ENCODE assay signal across 12 mouse cellular contexts in genomic region chr5:89036147-89036546, GRCm38 (mm10).
DNase-seq lines count a peak whose midpoint lies in the region; ATAC-seq and TF ChIP-seq lines count a peak whose summit lies in the region.
"Had no signal": no experiment of that assay in that cellular context is flagged by ENCODE, and none has a peak within 500 bp of the region (broad histone marks: within the 10 kb centered on the region; RNA-seq: fewer than 3 reads in every experiment).

No protein-coding gene starts in this region.

- no peak overlapping the region for H3K4me2 ChIP-seq in forebrain, postnatal 0 days (ENCODE audit: low read depth)
- H3K4me2 ChIP-seq in forebrain, embryonic 11.5 days (ENCODE audit: low read depth, low read length, severe bottlenecking), result no peak overlapping the region
- no peak overlapping the region for H3K4me2 ChIP-seq in lung, embryonic 14.5 days
- H3K4me2 ChIP-seq in intestine, postnatal 0 days (replicated peaks; ENCODE audit: low read depth), result no peak overlapping the region
- H3K4me2 ChIP-seq: liver, embryonic 12.5 days had no signal

- H3K4me1 ChIP-seq in forebrain, postnatal 0 days (ENCODE audit: insufficient read depth), result no peaks in the 10 kb centered on the region
- H3K4me1 ChIP-seq in forebrain, embryonic 11.5 days (replicated peaks; ENCODE audit: control insufficient read depth, insufficient read depth, low read length), result no peaks in the 10 kb centered on the region
- H3K4me1 ChIP-seq in lung, embryonic 14.5 days (ENCODE audit: insufficient read depth), result no peaks in the 10 kb centered on the region; the same call in 1 of the 2 replicates
- no peaks in the 10 kb centered on the region for H3K4me1 ChIP-seq in intestine, postnatal 0 days (replicated peaks; ENCODE audit: control insufficient read depth, insufficient read depth, low read length)

- no peaks in the 10 kb centered on the region for H3K36me3 ChIP-seq in forebrain, postnatal 0 days (ENCODE audit: insufficient read depth)
- no peaks in the 10 kb centered on the region for H3K36me3 ChIP-seq in forebrain, embryonic 11.5 days (ENCODE audit: control insufficient read depth, insufficient read depth, low read length)
- no peaks in the 10 kb centered on the region for H3K36me3 ChIP-seq in lung, embryonic 14.5 days (ENCODE audit: insufficient read depth)
- H3K36me3 ChIP-seq in intestine, postnatal 0 days (ENCODE audit: control insufficient read depth, insufficient read depth), result no peaks in the 10 kb centered on the region
- H3K36me3 ChIP-seq: liver, embryonic 12.5 days had no signal

- no peak overlapping the region for H3K4me3 ChIP-seq in forebrain, postnatal 0 days (ENCODE audit: low read depth, low read length)
- no peak overlapping the region for H3K4me3 ChIP-seq in forebrain, embryonic 11.5 days (ENCODE audit: low read depth, low read length)
- no peak overlapping the region for H3K4me3 ChIP-seq in lung, embryonic 14.5 days (ENCODE audit: low read depth, low read length)
- no peak overlapping the region for H3K4me3 ChIP-seq in intestine, postnatal 0 days (ENCODE audit: low read depth, low read length)
- H3K4me3 ChIP-seq: liver, embryonic 12.5 days had no signal

- H3K9me3 ChIP-seq in forebrain, postnatal 0 days (ENCODE audit: low read length), result no peaks in the 10 kb centered on the region
- no peaks in the 10 kb centered on the region for H3K9me3 ChIP-seq in forebrain, embryonic 11.5 days (ENCODE audit: control insufficient read depth, low read length)
- no peaks in the 10 kb centered on the region for H3K9me3 ChIP-seq in lung, embryonic 14.5 days (ENCODE audit: low read depth, low read length)
- no peaks in the 10 kb centered on the region for H3K9me3 ChIP-seq in intestine, postnatal 0 days (ENCODE audit: control insufficient read depth)
- H3K9me3 ChIP-seq: liver, embryonic 12.5 days had no signal

- no peak for TF ChIP-seq CTCF in forebrain, postnatal 0 days (IDR thresholded peaks at IDR 0.05; ENCODE audit: low read depth)
- no peak for TF ChIP-seq CTCF in lung, embryonic 14.5 days (IDR thresholded peaks at IDR 0.05; ENCODE audit: low read depth)
- TF ChIP-seq CTCF in brain, embryonic 14.5 days (IDR thresholded peaks at IDR 0.05; ENCODE audit: borderline replicate concordance, extremely low read depth, insufficient read depth, insufficient read length), result no peak
- no peak for TF ChIP-seq CTCF in intestine, postnatal 0 days (IDR thresholded peaks at IDR 0.05; ENCODE audit: low read depth)

- no peaks in the 10 kb centered on the region for H3K27me3 ChIP-seq in forebrain, postnatal 0 days (ENCODE audit: insufficient read depth, low read length)
- no peaks in the 10 kb centered on the region for H3K27me3 ChIP-seq in forebrain, embryonic 11.5 days (ENCODE audit: control insufficient read depth, insufficient read depth, low read length)
- no peaks in the 10 kb centered on the region for H3K27me3 ChIP-seq in lung, embryonic 14.5 days (ENCODE audit: insufficient read depth, low read length)
- no peaks in the 10 kb centered on the region for H3K27me3 ChIP-seq in intestine, postnatal 0 days (replicated peaks; ENCODE audit: control insufficient read depth, insufficient read depth, low read length)
- H3K27me3 ChIP-seq: liver, embryonic 12.5 days had no signal

- peak; percentile 36 for ATAC-seq in forebrain, postnatal 0 days
- no peak for ATAC-seq in forebrain, embryonic 11.5 days (replicated peaks; ENCODE audit: low FRiP score)
- ATAC-seq in lung, embryonic 14.5 days (ENCODE audit: insufficient read depth), result peak; percentile 61; the same call in 1 of the 2 replicates
- no peak for ATAC-seq in intestine, postnatal 0 days
- ATAC-seq: inflammation-experienced regulatory T-cells, adult 6 months; liver, embryonic 12.5 days had no signal

- TF ChIP-seq POLR2A in brain, embryonic 14.5 days (IDR thresholded peaks at IDR 0.05; ENCODE audit: borderline replicate concordance, extremely low read depth, insufficient read depth, insufficient read length, poor library complexity, severe bottlenecking), result no peak

- H3K27ac ChIP-seq in forebrain, postnatal 0 days (ENCODE audit: low read depth, low read length), result no peak overlapping the region
- H3K27ac ChIP-seq in forebrain, embryonic 11.5 days (ENCODE audit: low read depth, low read length), result no peak overlapping the region
- H3K27ac ChIP-seq in lung, embryonic 14.5 days (ENCODE audit: low read depth), result no peak overlapping the region
- H3K27ac ChIP-seq in intestine, postnatal 0 days (ENCODE audit: low read depth, low read length), result no peak overlapping the region
- H3K27ac ChIP-seq: liver, embryonic 12.5 days had no signal

- 63% methylated on average over 5 of the region's 5 CpGs for WGBS in forebrain, postnatal 0 days
- WGBS in forebrain, embryonic 11.5 days, result 72% methylated on average over 5 of the region's 5 CpGs
- WGBS in lung, embryonic 14.5 days, result 26% methylated on average over 5 of the region's 5 CpGs
- 42% methylated on average over 5 of the region's 5 CpGs for WGBS in intestine, postnatal 0 days

- no peak for DNase-seq in forebrain, postnatal 0 days
- DNase-seq in forebrain, embryonic 11.5 days (ENCODE audit: low spot score), result no peak
- peak; percentile 34 for DNase-seq in lung, embryonic 14.5 days
- DNase-seq in lung, postnatal 25 days (ENCODE audit: low spot score), result no peak
- DNase-seq in brain, embryonic 14.5 days (ENCODE audit: low read depth), result peak; percentile 47
- DNase-seq in retina, postnatal 1 day, result peak; percentile 10
- no peak for DNase-seq in c-Kit-positive CD71-positive TER-119-positive erythroid progenitor cells, embryonic 14.5 days (ENCODE audit: low spot score)
- DNase-seq: adrenal gland, postnatal 36 days; cerebellum, postnatal 14 days had no signal

- no peak overlapping the region for H3K9ac ChIP-seq in forebrain, postnatal 0 days
- no peak overlapping the region for H3K9ac ChIP-seq in forebrain, embryonic 11.5 days (ENCODE audit: low read length)
- H3K9ac ChIP-seq in lung, embryonic 14.5 days, result no peak overlapping the region
- H3K9ac ChIP-seq in intestine, postnatal 0 days (ENCODE audit: low read depth, low read length), result no peak overlapping the region
- H3K9ac ChIP-seq: liver, embryonic 12.5 days had no signal

Comparison
In these comparisons a context has a peak if more than half of its experiments do, and no peak if none do; other contexts are left out.
1. ATAC-seq: peak in forebrain, postnatal 0 days (single experiment) and lung, embryonic 14.5 days (single experiment); none in forebrain, embryonic 11.5 days (single experiment) and intestine, postnatal 0 days (single experiment).
2. DNase-seq: peak in lung, embryonic 14.5 days (single experiment), brain, embryonic 14.5 days (single experiment) and retina, postnatal 1 day (single experiment); none in forebrain, postnatal 0 days (single experiment), forebrain, embryonic 11.5 days (single experiment), lung, postnatal 25 days (single experiment) and c-Kit-positive CD71-positive TER-119-positive erythroid progenitor cells, embryonic 14.5 days (single experiment).